Mouse (Mus musculus) limb, embryonic 15.5 days (tissue): ENCODE measurements around the gene Cfap97. TPM values are rescaled to one million over a fixed set of nuclear protein-coding genes. Genes with fewer than 3 reads are reported as not detected.

Experiments
- ATAC-seq: fragments of 200-750 bp; cut with Nextera tagmentation; 2 replicates; pipeline ENCODE4 v1.8.0; 2017; ENCODE audit warnings: low read depth, moderate TSS enrichment; ENCODE audit not compliant: insufficient number of reproducible peaks, low FRiP score, low TSS enrichment
- H3K27ac ChIP-seq: fragments of 300-500 bp; sonication (generic); 2 replicates; pipeline ENCODE4 v1.5.1; 2015; ENCODE audit warnings: moderate library complexity, mild to moderate bottlenecking, inconsistent platforms
- H3K27me3 ChIP-seq: fragments of 300-500 bp; sonication (generic); 2 replicates; pipeline ENCODE4 v1.6.1; 2015; ENCODE audit warnings: inconsistent platforms
- H3K36me3 ChIP-seq: fragments of 300-500 bp; sonication (generic); 2 replicates; pipeline ENCODE4 v1.6.1; 2015; ENCODE audit warnings: inconsistent platforms
- H3K4me1 ChIP-seq: fragments of 300-500 bp; sonication (generic); 2 replicates; pipeline ENCODE4 v1.6.1; 2015; ENCODE audit warnings: inconsistent platforms
- H3K4me2 ChIP-seq: fragments of 300-500 bp; sonication (generic); 2 replicates; pipeline ENCODE4 v1.6.1; 2015; ENCODE audit warnings: mild to moderate bottlenecking, inconsistent platforms
- H3K4me3 ChIP-seq: fragments of 300-500 bp; sonication (generic); 2 replicates; pipeline ENCODE4 v1.5.1; 2015; ENCODE audit warnings: mild to moderate bottlenecking, inconsistent platforms
- H3K9ac ChIP-seq: fragments of 300-500 bp; sonication (generic); 2 replicates; pipeline ENCODE4 v1.6.1; 2015; ENCODE audit warnings: inconsistent platforms
- H3K9me3 ChIP-seq: fragments of 300-500 bp; sonication (generic); 2 replicates; pipeline ENCODE4 v1.6.1; 2016; ENCODE audit warnings: inconsistent platforms
- WGBS: fragments of 180-500 bp; shearing (Covaris S2); methylation state at CpG from one replicate; pipeline ENCODE4 v1.1.7; 2015; 5-methylcytosine and 5-hydroxymethylcytosine counted together
- polyA plus RNA-seq: library from polyadenylated mRNA; unstranded; fragments of >200 nt; fragmentation: Nextera tagmentation; extraction: Ambion mirVana; gene quantifications from 2 replicates; pipeline ENCODE4 v1.2.1, GENCODE M21; 2015

Gene Cfap97
- polyA plus RNA-seq, 1 experiment from 2014 or later: 27.4 TPM

DNA sequence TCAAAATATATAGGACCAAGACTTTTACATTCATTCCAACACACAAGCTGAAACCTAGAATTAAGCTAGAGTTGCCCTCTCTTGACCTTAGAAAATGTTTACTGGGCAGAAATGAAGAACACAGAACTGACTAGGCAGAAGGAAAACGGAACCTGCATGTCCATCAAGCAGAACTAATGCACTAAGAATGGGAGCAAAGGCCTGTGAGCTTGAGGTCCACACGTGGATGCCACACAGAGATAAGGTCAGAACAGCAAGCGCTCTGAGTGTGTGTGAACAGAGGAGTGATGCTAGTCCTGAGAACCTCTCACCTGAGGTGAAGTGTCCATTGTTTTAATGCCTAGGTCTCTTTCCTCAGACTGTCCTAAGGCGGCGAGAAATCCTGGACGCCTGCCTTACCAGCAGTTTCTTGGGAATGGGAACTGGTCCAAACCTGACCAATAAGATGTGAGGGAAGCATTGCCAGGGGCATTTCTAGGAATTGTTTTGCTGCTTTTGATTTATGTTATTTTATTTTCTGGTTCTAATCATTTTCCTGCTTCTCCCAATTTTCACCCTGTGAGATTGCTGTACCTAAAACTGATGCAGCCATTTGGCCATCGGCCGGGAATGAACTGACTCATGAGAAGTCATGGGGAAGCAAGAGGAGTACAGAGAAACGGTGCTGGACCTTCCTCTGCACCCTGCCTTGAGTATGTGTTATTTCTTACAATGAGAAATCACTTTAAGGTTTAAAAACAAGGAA lies 11.0 kb upstream of the Cfap97 start:
- H3K9me3 ChIP-seq: no peaks in the 10 kb centered on the region
- no peak overlapping the region for H3K4me2 ChIP-seq
- H3K4me1 ChIP-seq: no peaks in the 10 kb centered on the region; the same call in 1 of the 2 replicates
- no peak overlapping the region for H3K9ac ChIP-seq
- H3K4me3 ChIP-seq: no peak overlapping the region
- H3K27ac ChIP-seq: no peak overlapping the region
- 72% methylated on average over 9 of the region's 9 CpGs for WGBS
- ATAC-seq: no peak
- H3K27me3 ChIP-seq: no peaks in the 10 kb centered on the region
- H3K36me3 ChIP-seq: no peaks in the 10 kb centered on the region

GRCm38 (mm10) chr8:46141688-46142087 lies 9.9 kb upstream of the Cfap97 start:
- Histone ChIP-seq H3K4me1 (no peaks in the 10 kb centered on the region; the same call in 1 of the 2 replicates), H3K27ac (no peak overlapping the region), H3K36me3 (no peaks in the 10 kb centered on the region), H3K9ac (no peak overlapping the region), H3K4me3 (no peak overlapping the region), H3K27me3 (no peaks in the 10 kb centered on the region), H3K4me2 (no peak overlapping the region), H3K9me3 (no peaks in the 10 kb centered on the region)
- ATAC-seq: no peak
- WGBS: 87% methylated on average over 3 of the region's 3 CpGs

DNA sequence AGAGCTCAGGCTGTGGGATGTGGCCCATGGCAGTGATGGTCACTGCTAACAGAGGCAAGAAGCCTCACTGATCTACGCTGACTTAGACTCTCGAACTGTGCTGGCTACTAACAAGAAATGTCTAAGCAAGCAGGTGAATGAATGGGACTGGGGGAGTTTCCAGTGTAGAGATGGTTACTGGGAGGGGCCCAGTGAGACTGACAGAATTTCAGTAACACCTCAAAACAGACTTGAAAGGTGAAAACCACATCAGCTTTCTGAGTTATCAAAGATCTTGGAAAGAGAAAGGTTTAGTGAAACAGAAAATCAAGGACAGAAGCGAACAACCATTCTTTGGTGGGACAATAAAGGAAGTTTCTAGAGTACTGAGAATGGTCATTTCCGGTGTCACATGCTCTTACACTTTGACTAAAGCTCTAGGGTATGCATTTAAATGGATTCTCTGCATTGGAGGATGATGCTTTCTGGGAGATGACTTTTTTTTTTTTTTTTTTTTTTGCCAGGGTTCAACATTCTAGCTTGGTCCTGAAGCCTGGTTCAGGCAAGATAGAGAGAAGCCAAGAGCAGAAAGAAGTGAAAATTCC lies 9.0 kb upstream of the Cfap97 start:
- H3K36me3 ChIP-seq: no peaks in the 10 kb centered on the region
- no peak overlapping the region for H3K4me2 ChIP-seq
- no peaks in the 10 kb centered on the region; the same call in 1 of the 2 replicates for H3K4me1 ChIP-seq
- WGBS: 91% methylated on average over 4 of the region's 4 CpGs
- no peaks in the 10 kb centered on the region for H3K9me3 ChIP-seq
- H3K27me3 ChIP-seq: no peaks in the 10 kb centered on the region
- no peak overlapping the region for H3K9ac ChIP-seq
- no peak overlapping the region for H3K27ac ChIP-seq
- ATAC-seq: no peak
- H3K4me3 ChIP-seq: no peak overlapping the region

DNA sequence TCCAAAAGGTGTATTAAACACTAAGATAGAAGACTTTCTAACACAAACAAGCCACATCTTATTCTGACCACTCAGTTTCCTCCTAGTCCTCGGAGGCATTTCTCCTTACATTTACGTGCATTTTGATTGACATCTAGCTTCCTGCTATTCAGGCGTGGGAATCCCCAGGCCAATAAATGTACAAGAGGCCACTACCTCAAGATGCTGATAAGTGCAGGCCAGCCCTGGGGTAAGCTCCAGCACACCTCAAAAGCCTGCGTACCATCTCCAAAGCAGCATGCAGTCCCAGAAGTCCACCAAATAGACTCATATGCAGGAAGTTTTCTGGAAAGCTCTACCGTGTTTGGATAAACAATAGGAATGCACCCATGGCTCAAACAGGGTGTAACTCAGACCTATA lies 8.1 kb upstream of the Cfap97 start:
- no peaks in the 10 kb centered on the region for H3K27me3 ChIP-seq
- no peak overlapping the region for H3K4me3 ChIP-seq
- no peaks in the 10 kb centered on the region for H3K9me3 ChIP-seq
- no peak for ATAC-seq
- no peaks in the 10 kb centered on the region for H3K36me3 ChIP-seq
- H3K4me1 ChIP-seq: no peaks in the 10 kb centered on the region; the same call in 1 of the 2 replicates
- no peak overlapping the region for H3K27ac ChIP-seq
- H3K9ac ChIP-seq: no peak overlapping the region
- no peak overlapping the region for H3K4me2 ChIP-seq
- WGBS: 61% methylated on average over 5 of the region's 5 CpGs

GRCm38 (mm10) chr8:46143924-46144323 lies 7.6 kb upstream of the Cfap97 start:
- 26% methylated on average over 1 of the region's 1 CpGs for WGBS
- Histone ChIP-seq H3K36me3 (no peaks in the 10 kb centered on the region), H3K27ac (no peak overlapping the region), H3K9ac (no peak overlapping the region), H3K4me2 (no peak overlapping the region), H3K4me3 (no peak overlapping the region), H3K4me1 (peaks cover 2% of the 10 kb centered on the region; the same call in 1 of the 2 replicates), H3K27me3 (no peaks in the 10 kb centered on the region), H3K9me3 (no peaks in the 10 kb centered on the region)
- no peak for ATAC-seq

GRCm38 (mm10) chr8:46146173-46146572 lies 5.4 kb upstream of the Cfap97 start:
- 39% methylated on average over 3 of the region's 3 CpGs for WGBS
- ATAC-seq: no peak
- H3K9me3 ChIP-seq: no peaks in the 10 kb centered on the region

DNA sequence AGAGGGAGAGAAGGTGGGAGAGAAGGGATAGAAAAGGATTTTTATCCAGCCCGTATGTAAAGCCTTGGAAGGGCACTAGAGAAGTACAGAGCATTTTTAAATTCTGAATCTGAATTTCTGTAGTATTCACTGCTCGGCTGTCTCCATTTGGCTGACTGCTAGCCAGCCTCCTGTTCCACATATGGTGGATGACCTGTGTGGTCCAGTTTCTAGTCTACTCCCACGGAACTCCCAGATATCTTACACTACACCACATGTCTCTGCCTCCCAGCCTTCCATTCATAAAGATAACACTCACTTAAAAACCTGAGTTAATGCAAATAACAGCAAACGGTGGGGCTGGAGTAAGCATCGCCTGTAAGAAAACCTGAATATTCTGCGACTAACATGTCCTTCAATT lies 2.3 kb upstream of the Cfap97 start:
- Histone ChIP-seq H3K4me3 (no peak overlapping the region), H3K9ac (no peak overlapping the region), H3K4me1 (peaks cover 17% of the 10 kb centered on the region), H3K4me2 (no peak overlapping the region), H3K9me3 (no peaks in the 10 kb centered on the region), H3K27ac (no peak overlapping the region), H3K36me3 (no peaks in the 10 kb centered on the region), H3K27me3 (peaks cover 2% of the 10 kb centered on the region; the same call in 1 of the 2 replicates)
- 73% methylated on average over 6 of the region's 6 CpGs for WGBS
- ATAC-seq: no peak

More at GRCm38 (mm10) chr8:46146173-46146572, 5.4 kb upstream of the Cfap97 start:
- Histone ChIP-seq H3K9ac (no peak overlapping the region), H3K4me2 (no peak overlapping the region), H3K36me3 (no peaks in the 10 kb centered on the region), H3K4me3 (no peak overlapping the region), H3K4me1 (peaks cover 8% of the 10 kb centered on the region; the same call in 1 of the 2 replicates), H3K27ac (peak overlapping the region; percentile 13; the same call in 1 of the 2 replicates), H3K27me3 (no peaks in the 10 kb centered on the region)

GRCm38 (mm10) chr8:46149782-46150181 lies 1.8 kb upstream of the Cfap97 start:
- Histone ChIP-seq H3K9ac (no peak overlapping the region), H3K4me3 (no peak overlapping the region), H3K4me2 (no peak overlapping the region), H3K27me3 (peaks cover 2% of the 10 kb centered on the region; the same call in 1 of the 2 replicates), H3K9me3 (no peaks in the 10 kb centered on the region), H3K36me3 (no peaks in the 10 kb centered on the region), H3K27ac (no peak overlapping the region), H3K4me1 (peaks cover 17% of the 10 kb centered on the region)
- no peak for ATAC-seq
- WGBS: 85% methylated on average over 9 of the region's 9 CpGs

DNA sequence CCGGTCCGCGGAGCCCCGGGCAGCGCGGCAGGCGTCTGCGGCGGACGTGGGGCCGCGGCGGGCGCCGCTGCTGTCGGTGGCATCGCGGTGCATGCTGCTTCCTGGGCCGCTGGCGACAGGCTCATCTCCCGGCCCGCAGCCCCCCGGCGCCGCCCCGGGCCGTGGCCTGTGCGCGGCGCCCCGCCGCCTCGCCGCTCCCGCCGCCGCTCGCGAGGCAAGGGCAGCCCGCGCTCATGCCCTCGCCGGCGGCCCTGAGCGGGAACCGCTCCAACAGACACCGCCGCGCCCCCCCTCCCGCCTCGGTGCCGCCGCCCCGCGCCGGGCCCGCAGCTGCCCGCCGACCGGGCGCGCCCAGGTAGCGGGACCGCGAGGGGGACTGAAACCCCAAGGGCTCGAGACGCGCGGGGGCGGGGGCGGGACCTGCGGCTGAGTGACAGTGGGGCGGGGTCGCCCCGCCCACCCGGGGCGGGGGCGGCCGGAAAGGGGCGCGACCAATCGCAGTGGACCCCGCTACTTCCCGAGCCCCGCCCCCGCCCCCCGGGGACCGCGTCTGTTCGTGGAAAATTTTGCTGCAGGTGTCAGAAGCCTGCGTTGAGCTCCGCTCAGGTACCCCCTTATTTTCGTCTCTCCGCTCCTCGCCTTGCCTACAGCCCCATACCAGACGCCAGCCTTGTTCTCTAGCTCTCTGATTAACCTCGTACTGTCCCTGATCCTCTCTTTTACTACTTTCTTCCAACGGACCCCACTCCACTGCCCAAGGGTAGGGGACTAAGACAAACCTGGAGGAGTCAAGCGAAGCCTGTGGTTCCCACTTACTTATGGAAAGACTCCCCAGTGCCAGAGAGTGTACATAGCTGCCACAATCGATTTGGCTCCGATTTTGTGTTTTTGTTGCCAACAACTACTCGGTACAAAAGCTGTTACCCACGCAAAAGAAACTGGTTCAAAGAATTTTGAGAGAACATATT lies 777 bp downstream of the Cfap97 start, which contains the start of gene Snx25:
Gene Snx25, minus strand, starts transcription at position 96 of the 968 bp plus-strand sequence.
- peak; percentile 80 for ATAC-seq
- Histone ChIP-seq H3K27ac (peak within 1 kb of the TSS; percentile 64), H3K9ac (peak within 1 kb of the TSS; percentile 56), H3K4me2 (peak within 1 kb of the TSS; percentile 78), H3K4me3 (peak within 1 kb of the TSS; percentile 70), H3K9me3 (no peaks in the 10 kb centered on the region), H3K36me3 (no peaks in the 10 kb centered on the region), H3K27me3 (peaks cover 2% of the 10 kb centered on the region; the same call in 1 of the 2 replicates), H3K4me1 (peaks cover 17% of the 10 kb centered on the region)
- WGBS: 4% methylated on average over 36 of the region's 103 CpGs

- Histone ChIP-seq H3K4me3 (peak overlapping the region; percentile 70), H3K4me2 (peak overlapping the region; percentile 78; the same call in 1 of the 2 replicates), H3K36me3 (no peaks in the 10 kb centered on the region), H3K4me1 (peaks cover 17% of the 10 kb centered on the region), H3K27ac (no peak overlapping the region), H3K9ac (no peak overlapping the region), H3K9me3 (no peaks in the 10 kb centered on the region), H3K27me3 (peaks cover 2% of the 10 kb centered on the region; the same call in 1 of the 2 replicates)
- no peak for ATAC-seq
- WGBS: 21% methylated on average over 2 of the region's 2 CpGs
These were observed 1.5 kb downstream of the Cfap97 start for GRCm38 (mm10) chr8:46153042-46153441.
